Mouse (Mus musculus) brain, embryonic 14.5 days (tissue): ENCODE measurements at regions not wholly inside any gene's neighbourhood (a gene's known extent, or its start where the extent isn't known, plus 50 kb on each side); places are given as distances from the start of the nearest gene placed in this dataset.

Experiments
- DNase-seq: peaks from one replicate; pipeline ENCODE4 v3.0.0-alpha.2; 2011; ENCODE audit warnings: low read depth
- CTCF ChIP-seq: fragments of 200-500 bp; IDR thresholded peaks from 2 replicates; pipeline ENCODE4 v1.5.1; 2012; ENCODE audit warnings: inconsistent platforms, mild to moderate bottlenecking, moderate library complexity, borderline replicate concordance; ENCODE audit not compliant: insufficient read depth, insufficient read length; ENCODE audit errors: extremely low read depth
- POLR2A ChIP-seq: fragments of 200-500 bp; IDR thresholded peaks from 2 replicates; pipeline ENCODE4 v1.6.1; 2012; ENCODE audit warnings: mild to moderate bottlenecking, inconsistent platforms, borderline replicate concordance; ENCODE audit not compliant: poor library complexity, insufficient read depth, insufficient read length, severe bottlenecking; ENCODE audit errors: extremely low read depth

- TF ChIP-seq CTCF (no peak), POLR2A (no peak)
- DNase-seq = peak; percentile 71
Observed at GRCm38 (mm10) chr6:109622027-109622426, 793.6 kb downstream of the Edem1 start.
